8 mouse cellular contexts compared by ENCODE assay signal in genomic region chr9:107667219-107667618, GRCm38 (mm10). TPM values are rescaled to one million over a fixed set of nuclear protein-coding genes. Genes with fewer than 3 reads are reported as not detected.
DNase-seq lines count a peak whose midpoint lies in the region; ATAC-seq and TF ChIP-seq lines count a peak whose summit lies in the region.

No protein-coding gene starts in this region.

- H3K4me3 ChIP-seq in lung, adult 2 months (replicated peaks; ENCODE audit: extremely low read depth, low read depth, low read length): peak overlapping the region; percentile 16
- peak overlapping the region; percentile 40 for H3K4me3 ChIP-seq in forebrain, embryonic 13.5 days
- peak overlapping the region; percentile 36 for H3K4me3 ChIP-seq in midbrain, embryonic 13.5 days (replicated peaks)

- DNase-seq in lung, adult 2 months: peak; percentile 23
- no peak for DNase-seq in lung, postnatal 36 days
- DNase-seq in heart, postnatal 14 days: peak; percentile 75 to 77
- peak; percentile 80 to 87 for DNase-seq in kidney, postnatal 4 days
- DNase-seq in thymus, postnatal 14 days: peak; percentile 52
- no peak for DNase-seq in adipocyte (ENCODE audit: low spot score)

- H3K9me3 ChIP-seq in forebrain, embryonic 13.5 days (replicated peaks): no peaks in the 10 kb centered on the region
- no peaks in the 10 kb centered on the region for H3K9me3 ChIP-seq in midbrain, embryonic 13.5 days

- no peak for TF ChIP-seq CTCF in lung, adult 2 months (IDR thresholded peaks at IDR 0.05; ENCODE audit: insufficient read depth, low read length)

- peak overlapping the region; percentile 59 for H3K9ac ChIP-seq in forebrain, embryonic 13.5 days
- H3K9ac ChIP-seq in midbrain, embryonic 13.5 days (replicated peaks): peak overlapping the region; percentile 62

- intact Hi-C loops in heart, postnatal 14 days (cut with DNase I): no loop called here

- ATAC-seq in forebrain, embryonic 13.5 days: peak; percentile 93
- ATAC-seq in midbrain, embryonic 13.5 days: peak; percentile 91

- WGBS in lung, adult 2 months: 2% methylated on average over 20 of the region's 24 CpGs
- under 1% methylated on average over 24 of the region's 24 CpGs for WGBS in forebrain, embryonic 13.5 days
- WGBS in midbrain, embryonic 13.5 days: under 1% methylated on average over 24 of the region's 24 CpGs

- H3K36me3 ChIP-seq in forebrain, embryonic 13.5 days (ENCODE audit: poor library complexity, severe bottlenecking): no peaks in the 10 kb centered on the region
- H3K36me3 ChIP-seq in midbrain, embryonic 13.5 days: no peaks in the 10 kb centered on the region

- H3K27me3 ChIP-seq in forebrain, embryonic 13.5 days: peaks cover 43% of the 10 kb centered on the region
- H3K27me3 ChIP-seq in midbrain, embryonic 13.5 days: peaks cover 28% of the 10 kb centered on the region

- peak overlapping the region; percentile 81 for H3K4me2 ChIP-seq in forebrain, embryonic 13.5 days
- H3K4me2 ChIP-seq in midbrain, embryonic 13.5 days (replicated peaks): peak overlapping the region; percentile 63

- H3K27ac ChIP-seq in forebrain, embryonic 13.5 days: no peak overlapping the region; the same call in 1 of the 2 replicates
- H3K27ac ChIP-seq in midbrain, embryonic 13.5 days: no peak overlapping the region; the same call in 1 of the 2 replicates

- H3K4me1 ChIP-seq in lung, adult 2 months (ENCODE audit: control insufficient read depth, insufficient read depth, low read length): peaks cover 3% of the 10 kb centered on the region; the same call in 1 of the 2 replicates
- H3K4me1 ChIP-seq in forebrain, embryonic 13.5 days: peaks cover 40% of the 10 kb centered on the region
- H3K4me1 ChIP-seq in midbrain, embryonic 13.5 days (replicated peaks): peaks cover 49% of the 10 kb centered on the region

- TF ChIP-seq POLR2A in lung, adult 2 months (IDR thresholded peaks at IDR 0.05; ENCODE audit: borderline replicate concordance, extremely low read depth, low read depth, low read length): no peak

RNA-seq across cellular contexts. Expression of gene Slc38a3, which starts 2.1 kb away (rescaled TPM):
- 1.8 and 16.1 TPM in 2 replicates for polyA plus RNA-seq in lung, adult 2 months (2012; rRNA removed)
- 14.3 and 14.6 TPM in 2 replicates for polyA plus RNA-seq in forebrain, embryonic 13.5 days (2015; fragmentation: Nextera tagmentation; extraction: Ambion mirVana)
- total RNA-seq in heart, postnatal 14 days (2021): 10 to 100 TPM; 48.6 to 53.3 TPM
- polyA plus RNA-seq in midbrain, embryonic 13.5 days (2015; fragmentation: Nextera tagmentation; extraction: Ambion mirVana): 18.7 and 22.0 TPM in 2 replicates

RNA-seq across cellular contexts. Expression of gene Gnat1, which starts 12.3 kb away (rescaled TPM):
- polyA plus RNA-seq in lung, adult 2 months (2012; rRNA removed): 0.09 and 0.20 TPM in 2 replicates
- polyA plus RNA-seq in forebrain, embryonic 13.5 days (2015; fragmentation: Nextera tagmentation; extraction: Ambion mirVana): 1.3 and 1.8 TPM in 2 replicates
- not detected for total RNA-seq in heart, postnatal 14 days (2021)
- polyA plus RNA-seq in midbrain, embryonic 13.5 days (2015; fragmentation: Nextera tagmentation; extraction: Ambion mirVana): 2.4 and 2.7 TPM in 2 replicates

RNA-seq across cellular contexts. Expression of gene Gnai2, which starts 32.1 kb away (rescaled TPM):
- 844 and 991 TPM in 2 replicates for polyA plus RNA-seq in lung, adult 2 months (2012; rRNA removed)
- polyA plus RNA-seq in forebrain, embryonic 13.5 days (2015; fragmentation: Nextera tagmentation; extraction: Ambion mirVana): 397 and 426 TPM in 2 replicates
- 100 to 1,000 TPM; 318 to 327 TPM for total RNA-seq in heart, postnatal 14 days (2021)
- polyA plus RNA-seq in midbrain, embryonic 13.5 days (2015; fragmentation: Nextera tagmentation; extraction: Ambion mirVana): 399 and 416 TPM in 2 replicates

RNA-seq across cellular contexts. Expression of gene Sema3f, which starts 43.1 kb away (rescaled TPM):
- 318 and 413 TPM in 2 replicates for polyA plus RNA-seq in lung, adult 2 months (2012; rRNA removed)
- polyA plus RNA-seq in forebrain, embryonic 13.5 days (2015; fragmentation: Nextera tagmentation; extraction: Ambion mirVana): 6.8 and 7.7 TPM in 2 replicates
- 10 to 100 TPM; 17.7 to 18.0 TPM for total RNA-seq in heart, postnatal 14 days (2021)
- polyA plus RNA-seq in midbrain, embryonic 13.5 days (2015; fragmentation: Nextera tagmentation; extraction: Ambion mirVana): 18.9 and 24.6 TPM in 2 replicates

RNA-seq across cellular contexts. Expression of gene Sema3b, which starts 58.2 kb away (rescaled TPM):
- polyA plus RNA-seq in lung, adult 2 months (2012; rRNA removed): 81.0 and 95.6 TPM in 2 replicates
- 1.8 and 2.0 TPM in 2 replicates for polyA plus RNA-seq in forebrain, embryonic 13.5 days (2015; fragmentation: Nextera tagmentation; extraction: Ambion mirVana)
- 10 to 100 TPM; 11.3 to 12.1 TPM for total RNA-seq in heart, postnatal 14 days (2021)
- 2.3 and 2.7 TPM in 2 replicates for polyA plus RNA-seq in midbrain, embryonic 13.5 days (2015; fragmentation: Nextera tagmentation; extraction: Ambion mirVana)

Comparison
In these comparisons a context has a peak if more than half of its experiments do, and no peak if none do; other contexts are left out.
1. DNase-seq: peak in lung, adult 2 months (single experiment), heart, postnatal 14 days (2 of 2), kidney, postnatal 4 days (2 of 2) and thymus, postnatal 14 days (single experiment); none in lung, postnatal 36 days (single experiment) and adipocyte (single experiment).
2. Peak in every context shown above with its lines, with median percentiles within 50 percentile points of each other: H3K4me3 ChIP-seq.